Mouse (Mus musculus): ENCODE measurements around the gene Preb.

Gene Preb

GRCm38 (mm10) chr5:30955751-30956150 lies 4.4 kb downstream of the Preb start:
- DNase-seq (ENCODE audit: inconsistent age in 2 of 2, low spot score in 1 of 2), result peak in 1 of 2 experiments; percentile 23

GRCm38 (mm10) chr5:30954556-30954955 lies 5.6 kb downstream of the Preb start:
- DNase-seq (ENCODE audit: inconsistent age in 2 of 2, low spot score in 1 of 2), result peak in 1 of 2 experiments; percentile 26

- DNase-seq (ENCODE audit: inconsistent age in 2 of 2, low spot score in 1 of 2), result peak in 1 of 2 experiments; percentile 27
These were observed 6.1 kb downstream of the Preb start for GRCm38 (mm10) chr5:30954065-30954464.

GRCm38 (mm10) chr5:30952551-30952950 lies 7.6 kb downstream of the Preb start:
- no peak for DNase-seq (ENCODE audit: inconsistent age in 2 of 2, low spot score in 1 of 2)

- DNase-seq (ENCODE audit: inconsistent age in 2 of 2, low spot score in 1 of 2), result no peak
These were observed 8.5 kb downstream of the Preb start for GRCm38 (mm10) chr5:30951706-30952105.

- peak in 1 of 2 experiments; percentile 45 for DNase-seq (ENCODE audit: inconsistent age in 2 of 2, low spot score in 1 of 2)
These were observed 9.2 kb downstream of the Preb start for GRCm38 (mm10) chr5:30950922-30951321.

GRCm38 (mm10) chr5:30950451-30950850 lies 9.7 kb downstream of the Preb start:
- no peak for DNase-seq (ENCODE audit: inconsistent age in 2 of 2, low spot score in 1 of 2)

- DNase-seq (ENCODE audit: inconsistent age in 2 of 2, low spot score in 1 of 2), result peak; percentile 95 to 97
These were observed 10.4 kb downstream of the Preb start for GRCm38 (mm10) chr5:30949654-30950326.

GRCm38 (mm10) chr5:30948620-30949019 lies 11.5 kb downstream of the Preb start:
- DNase-seq (ENCODE audit: inconsistent age in 2 of 2, low spot score in 1 of 2), result peak in 1 of 2 experiments; percentile 22

GRCm38 (mm10) chr5:30944956-30945781 lies 15.0 kb downstream of the Preb start, which contains the start of gene Cgref1:
Gene Cgref1, minus strand, starts transcription at chr5:30945591.
- DNase-seq (ENCODE audit: inconsistent age in 2 of 2, low spot score in 1 of 2), result peak; percentile 85 to 91

- DNase-seq (ENCODE audit: inconsistent age in 2 of 2, low spot score in 1 of 2), result no peak
These were observed 15.8 kb downstream of the Preb start for GRCm38 (mm10) chr5:30944344-30944743.

GRCm38 (mm10) chr5:30943004-30943403 lies 17.2 kb downstream of the Preb start:
- DNase-seq (ENCODE audit: inconsistent age in 2 of 2, low spot score in 1 of 2), result peak in 1 of 2 experiments; percentile 48

- DNase-seq (ENCODE audit: inconsistent age in 2 of 2, low spot score in 1 of 2), result no peak
These were observed 25.3 kb downstream of the Preb start for GRCm38 (mm10) chr5:30934725-30935461.

GRCm38 (mm10) chr5:30933705-30934104 lies 26.5 kb downstream of the Preb start:
- no peak for DNase-seq (ENCODE audit: inconsistent age in 2 of 2, low spot score in 1 of 2)

- peak in 1 of 2 experiments; percentile 17 for DNase-seq (ENCODE audit: inconsistent age in 2 of 2, low spot score in 1 of 2)
These were observed 28.8 kb downstream of the Preb start for GRCm38 (mm10) chr5:30931378-30931777.

GRCm38 (mm10) chr5:30930846-30931245 lies 29.3 kb downstream of the Preb start:
- peak in 1 of 2 experiments; percentile 21 for DNase-seq (ENCODE audit: inconsistent age in 2 of 2, low spot score in 1 of 2)

- peak; percentile 76 to 94 for DNase-seq (ENCODE audit: inconsistent age in 2 of 2, low spot score in 1 of 2)
These were observed 30.0 kb downstream of the Preb start for GRCm38 (mm10) chr5:30930121-30930520.

- DNase-seq (ENCODE audit: inconsistent age in 2 of 2, low spot score in 1 of 2), result peak; percentile 59 to 83
These were observed 32.1 kb downstream of the Preb start for GRCm38 (mm10) chr5:30927945-30928529.

- no peak for DNase-seq (ENCODE audit: inconsistent age in 2 of 2, low spot score in 1 of 2)
These were observed 34.1 kb downstream of the Preb start for GRCm38 (mm10) chr5:30926073-30926472.

GRCm38 (mm10) chr5:30925217-30925616 lies 34.9 kb downstream of the Preb start:
- DNase-seq (ENCODE audit: inconsistent age in 2 of 2, low spot score in 1 of 2), result no peak

- no peak for DNase-seq (ENCODE audit: inconsistent age in 2 of 2, low spot score in 1 of 2)
These were observed 35.5 kb downstream of the Preb start for GRCm38 (mm10) chr5:30924614-30925013.
